Mouse (Mus musculus): Measurements from ENCODE around the gene Shisa9.

DNA sequence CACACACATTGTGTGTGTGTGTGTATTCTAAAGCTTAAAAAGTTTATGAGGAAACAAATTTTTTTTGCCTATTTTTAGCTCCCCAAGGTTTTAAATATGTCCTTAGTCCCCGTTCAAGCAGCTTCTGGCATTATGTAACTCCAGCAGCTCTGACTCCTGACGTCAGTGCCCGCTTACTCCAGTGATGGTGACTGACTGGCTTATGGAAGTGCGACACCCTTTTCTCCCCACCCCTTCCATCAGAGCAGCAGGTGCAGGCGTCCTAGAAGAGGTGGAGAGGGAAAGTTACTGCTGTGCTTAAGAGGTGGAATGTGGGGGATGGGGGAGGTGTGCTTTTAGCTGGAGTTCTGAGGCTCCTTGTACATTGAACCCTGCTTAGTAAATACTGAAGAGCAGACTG is 213.7 kb downstream of the Shisa9 start:
- no peak for TF ChIP-seq CTCF (IDR thresholded peaks at IDR 0.05)
- no peak for TF ChIP-seq POLR2A (IDR thresholded peaks at IDR 0.05; ENCODE audit: insufficient read depth, low read depth, low read length)
- TF ChIP-seq EP300 (IDR thresholded peaks at IDR 0.05; ENCODE audit: insufficient read depth, low read depth, low read length), result no peak

All from heart, adult 2 months (tissue).